Mouse (Mus musculus) hindbrain, embryonic 12.5 days (tissue): ENCODE results near the gene Fam71d. TPM values are rescaled to one million over a fixed set of nuclear protein-coding genes. Genes with fewer than 3 reads are reported as not detected.

ENCODE experiments used
- ATAC-seq: fragments of 200-750 bp; cut with Nextera tagmentation; 2 replicates; pipeline ENCODE4 v1.8.0; 2017; ENCODE audit warnings: moderate TSS enrichment; ENCODE audit not compliant: low FRiP score
- H3K27ac ChIP-seq: fragments of 300-500 bp; sonication (generic); 2 replicates; pipeline ENCODE4 v1.5.1; 2016; ENCODE audit warnings: mild to moderate bottlenecking
- H3K27me3 ChIP-seq: fragments of 300-500 bp; sonication (generic); 2 replicates; pipeline ENCODE4 v1.6.1; 2016; ENCODE audit warnings: mild to moderate bottlenecking
- H3K36me3 ChIP-seq: fragments of 300-500 bp; sonication (generic); 2 replicates; pipeline ENCODE4 v1.6.1; 2016; ENCODE audit warnings: mild to moderate bottlenecking
- H3K4me1 ChIP-seq: fragments of 300-500 bp; sonication (generic); 2 replicates; pipeline ENCODE4 v1.6.1; 2016
- H3K4me2 ChIP-seq: fragments of 300-500 bp; sonication (generic); replicated peaks from 2 replicates; pipeline ENCODE4 v1.6.1; 2016; ENCODE audit warnings: mild to moderate bottlenecking
- H3K4me3 ChIP-seq: fragments of 300-500 bp; sonication (generic); 2 replicates; pipeline ENCODE4 v1.5.1; 2016; ENCODE audit warnings: mild to moderate bottlenecking
- H3K9ac ChIP-seq: fragments of 300-500 bp; sonication (generic); 2 replicates; pipeline ENCODE4 v1.6.1; 2016; ENCODE audit warnings: mild to moderate bottlenecking, moderate library complexity
- H3K9me3 ChIP-seq: fragments of 300-500 bp; sonication (generic); replicated peaks from 2 replicates; pipeline ENCODE4 v1.6.1; 2016; ENCODE audit warnings: mild to moderate bottlenecking
- WGBS: fragments of 180-500 bp; shearing (Covaris S2); methylation state at CpG from one replicate; pipeline ENCODE4 v1.1.7; 2016; 5-methylcytosine and 5-hydroxymethylcytosine counted together
- polyA plus RNA-seq: library from polyadenylated mRNA; unstranded; fragments of >200 nt; fragmentation: Nextera tagmentation; extraction: Ambion mirVana; gene quantifications from 2 replicates; pipeline ENCODE4 v1.2.1, GENCODE M21; 2016

Gene Fam71d
- polyA plus RNA-seq, 1 experiment from 2014 or later: 0.26 TPM

GRCm38 (mm10) chr12:78739633-78740032 lies 48.3 kb downstream of the Fam71d start:
- no peak for ATAC-seq
- no peaks in the 10 kb centered on the region for H3K4me1 ChIP-seq
- H3K27ac ChIP-seq: no peak overlapping the region
- H3K9me3 ChIP-seq: no peaks in the 10 kb centered on the region
- WGBS: 71% methylated on average over 2 of the region's 2 CpGs
- H3K36me3 ChIP-seq: no peaks in the 10 kb centered on the region
- no peak overlapping the region for H3K4me2 ChIP-seq
- H3K27me3 ChIP-seq: no peaks in the 10 kb centered on the region
- H3K4me3 ChIP-seq: no peak overlapping the region
- no peak overlapping the region for H3K9ac ChIP-seq

GRCm38 (mm10) chr12:78740289-78740688 lies 49.0 kb downstream of the Fam71d start:
- no peak overlapping the region for H3K4me2 ChIP-seq
- H3K9me3 ChIP-seq: no peaks in the 10 kb centered on the region
- H3K4me1 ChIP-seq: no peaks in the 10 kb centered on the region
- no peak overlapping the region for H3K4me3 ChIP-seq
- WGBS: 91% methylated on average over 2 of the region's 2 CpGs
- no peak for ATAC-seq
- no peaks in the 10 kb centered on the region for H3K27me3 ChIP-seq
- no peak overlapping the region for H3K9ac ChIP-seq
- H3K27ac ChIP-seq: no peak overlapping the region
- no peaks in the 10 kb centered on the region for H3K36me3 ChIP-seq

- H3K27ac ChIP-seq: no peak overlapping the region
- no peak overlapping the region for H3K4me2 ChIP-seq
- no peaks in the 10 kb centered on the region for H3K9me3 ChIP-seq
- no peaks in the 10 kb centered on the region for H3K36me3 ChIP-seq
- H3K27me3 ChIP-seq: peaks cover 8% of the 10 kb centered on the region; the same call in 1 of the 2 replicates
- 77% methylated on average over 6 of the region's 6 CpGs for WGBS
- H3K9ac ChIP-seq: no peak overlapping the region
- H3K4me1 ChIP-seq: peaks cover 8% of the 10 kb centered on the region; the same call in 1 of the 2 replicates
- no peak overlapping the region for H3K4me3 ChIP-seq
- no peak for ATAC-seq
These were observed 54.9 kb downstream of the Fam71d start for GRCm38 (mm10) chr12:78746226-78746625.

DNA sequence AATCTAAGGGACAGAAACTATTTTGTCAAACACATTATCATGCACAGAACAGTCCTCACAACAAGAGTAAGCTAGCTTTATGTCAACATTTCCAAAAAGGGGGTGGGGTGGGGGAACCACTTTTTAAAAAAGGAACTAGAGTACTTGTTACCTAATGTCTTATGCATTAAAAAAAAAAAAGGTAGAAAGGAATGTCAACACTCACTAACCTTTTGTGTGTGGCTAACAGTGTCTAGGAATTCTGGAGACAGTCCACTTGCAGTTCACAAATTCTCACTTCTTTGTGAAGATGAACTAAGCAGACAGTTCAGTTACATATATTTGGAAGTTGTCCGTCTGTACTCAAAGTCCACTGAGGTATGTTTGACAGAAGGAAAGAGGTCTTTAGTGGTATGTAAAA lies 56.1 kb downstream of the Fam71d start:
- WGBS: 63% methylated on average over 1 of the region's 1 CpGs
- Histone ChIP-seq H3K4me2 (peak overlapping the region; percentile 88; the same call in 1 of the 2 replicates), H3K4me1 (peaks cover 8% of the 10 kb centered on the region; the same call in 1 of the 2 replicates), H3K9me3 (no peaks in the 10 kb centered on the region), H3K36me3 (no peaks in the 10 kb centered on the region), H3K27ac (no peak overlapping the region), H3K9ac (no peak overlapping the region), H3K27me3 (peaks cover 8% of the 10 kb centered on the region; the same call in 1 of the 2 replicates), H3K4me3 (no peak overlapping the region)
- no peak for ATAC-seq

DNA sequence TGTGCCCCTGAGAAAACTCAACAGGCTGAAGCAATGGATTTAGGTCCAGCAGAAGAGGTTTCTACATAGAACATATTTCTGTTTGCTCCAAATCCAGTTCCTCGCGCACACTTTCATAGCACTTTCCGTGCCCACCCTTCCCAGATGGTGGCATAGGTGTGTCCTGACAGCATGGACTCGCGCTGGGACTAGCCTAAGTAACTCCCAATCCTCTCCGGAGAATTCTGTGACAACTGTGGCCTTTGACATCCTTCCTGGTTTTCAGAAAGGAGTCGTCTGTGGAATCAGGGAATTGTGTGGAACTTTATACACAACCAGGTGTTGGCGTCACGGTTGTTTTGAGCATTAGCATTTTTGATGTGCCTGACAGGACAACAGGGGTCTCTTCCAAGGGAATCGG lies 56.8 kb downstream of the Fam71d start:
- no peaks in the 10 kb centered on the region for H3K9me3 ChIP-seq
- peaks cover 8% of the 10 kb centered on the region; the same call in 1 of the 2 replicates for H3K27me3 ChIP-seq
- H3K4me1 ChIP-seq: peaks cover 8% of the 10 kb centered on the region; the same call in 1 of the 2 replicates
- peak overlapping the region; percentile 62 for H3K9ac ChIP-seq
- peak overlapping the region; percentile 68; the same call in 1 of the 2 replicates for H3K27ac ChIP-seq
- WGBS: under 1% methylated on average over 10 of the region's 10 CpGs
- peak overlapping the region; percentile 88 for H3K4me2 ChIP-seq
- no peaks in the 10 kb centered on the region for H3K36me3 ChIP-seq
- H3K4me3 ChIP-seq: peak overlapping the region; percentile 86
- ATAC-seq: peak; percentile 36

GRCm38 (mm10) chr12:78748557-78749377 lies 57.4 kb downstream of the Fam71d start, which contains the start of gene Mpp5:
Mpp5 (plus strand) TSS chr12:78748907.
- Histone ChIP-seq H3K9me3 (no peaks in the 10 kb centered on the region), H3K4me3 (peak within 1 kb of the TSS; percentile 86), H3K27ac (peak within 1 kb of the TSS; percentile 90), H3K4me1 (peaks cover 8% of the 10 kb centered on the region; the same call in 1 of the 2 replicates), H3K27me3 (peaks cover 8% of the 10 kb centered on the region; the same call in 1 of the 2 replicates), H3K9ac (peak within 1 kb of the TSS; percentile 80), H3K36me3 (no peaks in the 10 kb centered on the region), H3K4me2 (peak within 1 kb of the TSS; percentile 88)
- peak; percentile 100 for ATAC-seq
- under 1% methylated on average over 75 of the region's 98 CpGs for WGBS

- Histone ChIP-seq H3K4me2 (peak overlapping the region; percentile 88), H3K9ac (peak overlapping the region; percentile 80), H3K4me1 (peaks cover 8% of the 10 kb centered on the region; the same call in 1 of the 2 replicates), H3K27me3 (peaks cover 8% of the 10 kb centered on the region; the same call in 1 of the 2 replicates), H3K36me3 (no peaks in the 10 kb centered on the region), H3K9me3 (no peaks in the 10 kb centered on the region), H3K4me3 (peak overlapping the region; percentile 86), H3K27ac (peak overlapping the region; percentile 90)
- WGBS: under 1% methylated on average over 25 of the region's 25 CpGs
- peak; percentile 53 for ATAC-seq
These were observed 58.1 kb downstream of the Fam71d start for GRCm38 (mm10) chr12:78749378-78749801.

GRCm38 (mm10) chr12:78761979-78762378 lies 70.6 kb downstream of the Fam71d start:
- Histone ChIP-seq H3K4me3 (no peak overlapping the region), H3K27ac (no peak overlapping the region), H3K9me3 (no peaks in the 10 kb centered on the region), H3K36me3 (no peaks in the 10 kb centered on the region), H3K27me3 (no peaks in the 10 kb centered on the region), H3K4me1 (no peaks in the 10 kb centered on the region), H3K9ac (no peak overlapping the region), H3K4me2 (no peak overlapping the region)
- ATAC-seq: no peak

GRCm38 (mm10) chr12:78769031-78769713 lies 77.8 kb downstream of the Fam71d start:
- H3K4me3 ChIP-seq: no peak overlapping the region
- H3K4me1 ChIP-seq: no peaks in the 10 kb centered on the region

DNA sequence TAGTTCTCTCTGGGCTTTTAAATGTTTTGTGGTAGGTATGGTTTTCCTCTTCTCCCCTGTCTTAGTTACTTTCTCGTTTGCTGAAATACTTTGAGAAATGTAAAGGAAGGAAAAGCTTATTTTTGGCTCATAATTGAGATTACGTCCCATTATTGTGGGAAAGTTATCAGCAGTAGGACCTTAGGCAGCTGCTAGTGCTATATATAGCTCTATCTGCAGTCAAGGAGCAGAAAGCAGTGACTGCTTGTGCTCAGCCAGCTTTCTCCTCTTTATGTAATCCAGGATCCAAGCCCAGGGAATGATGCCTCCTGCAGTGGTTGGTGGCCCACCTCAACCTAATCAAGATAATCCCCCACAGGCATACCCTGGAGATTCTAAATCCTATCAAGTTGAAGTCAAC lies 81.9 kb downstream of the Fam71d start:
- WGBS: 83% methylated on average over 2 of the region's 2 CpGs
- H3K4me2 ChIP-seq: no peak overlapping the region
- peaks cover 3% of the 10 kb centered on the region for H3K4me1 ChIP-seq
- H3K27me3 ChIP-seq: no peaks in the 10 kb centered on the region
- no peak overlapping the region for H3K4me3 ChIP-seq
- H3K27ac ChIP-seq: no peak overlapping the region
- H3K36me3 ChIP-seq: no peaks in the 10 kb centered on the region
- no peak overlapping the region for H3K9ac ChIP-seq
- no peaks in the 10 kb centered on the region for H3K9me3 ChIP-seq
- no peak for ATAC-seq

More at GRCm38 (mm10) chr12:78769031-78769713, 77.8 kb downstream of the Fam71d start:
- H3K27ac ChIP-seq: no peak overlapping the region
- H3K9me3 ChIP-seq: no peaks in the 10 kb centered on the region
- no peaks in the 10 kb centered on the region for H3K27me3 ChIP-seq
- no peak overlapping the region for H3K4me2 ChIP-seq
- ATAC-seq: no peak
- 74% methylated on average over 6 of the region's 6 CpGs for WGBS
- H3K9ac ChIP-seq: no peak overlapping the region
- H3K36me3 ChIP-seq: no peaks in the 10 kb centered on the region

GRCm38 (mm10) chr12:78777916-78778315 lies 86.6 kb downstream of the Fam71d start:
- no peaks in the 10 kb centered on the region for H3K36me3 ChIP-seq
- no peaks in the 10 kb centered on the region for H3K27me3 ChIP-seq
- peak; percentile 74 for ATAC-seq
- H3K27ac ChIP-seq: peak overlapping the region; percentile 48
- 12% methylated on average over 2 of the region's 2 CpGs for WGBS
- H3K4me2 ChIP-seq: no peak overlapping the region
- H3K9ac ChIP-seq: no peak overlapping the region
- no peaks in the 10 kb centered on the region for H3K9me3 ChIP-seq
- H3K4me3 ChIP-seq: no peak overlapping the region
- H3K4me1 ChIP-seq: peaks cover 7% of the 10 kb centered on the region

DNA sequence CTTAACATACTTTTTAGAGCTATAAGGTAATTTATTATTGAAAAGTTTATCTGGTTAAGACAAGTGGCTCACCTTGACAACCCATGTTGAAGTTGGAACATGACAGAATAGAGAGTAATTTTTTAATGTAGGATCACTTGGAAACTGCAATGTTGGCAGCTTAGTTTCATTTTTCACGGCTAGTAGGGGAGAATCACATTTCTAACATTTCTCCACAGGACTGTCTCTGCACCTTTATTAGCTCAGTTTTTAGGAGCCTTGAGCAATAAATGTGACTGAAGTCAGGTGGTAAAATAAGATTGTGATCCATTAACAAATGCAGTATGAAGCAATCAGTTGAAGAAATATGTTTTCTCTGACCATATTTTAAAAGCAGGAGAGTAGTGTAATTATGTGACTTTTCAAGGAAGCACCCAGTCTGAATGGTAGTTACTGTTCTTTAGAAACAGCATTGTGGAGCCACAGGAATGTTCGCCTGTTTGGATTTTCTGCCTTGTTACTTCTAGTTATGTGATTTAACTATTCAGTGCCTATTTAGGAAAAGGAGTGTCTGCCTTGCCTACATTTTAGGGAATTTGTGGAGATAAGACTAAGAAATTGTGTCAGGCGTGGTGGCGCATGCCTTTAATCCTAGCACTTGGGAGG lies 87.2 kb downstream of the Fam71d start:
- Histone ChIP-seq H3K27me3 (no peaks in the 10 kb centered on the region), H3K4me2 (no peak overlapping the region), H3K36me3 (no peaks in the 10 kb centered on the region), H3K9ac (no peak overlapping the region), H3K4me1 (peaks cover 7% of the 10 kb centered on the region), H3K4me3 (no peak overlapping the region), H3K27ac (peak overlapping the region; percentile 48), H3K9me3 (no peaks in the 10 kb centered on the region)
- no peak for ATAC-seq
- 56% methylated on average over 4 of the region's 4 CpGs for WGBS
